8 mouse cellular contexts compared by ENCODE assay signal in the genomic region with DNA sequence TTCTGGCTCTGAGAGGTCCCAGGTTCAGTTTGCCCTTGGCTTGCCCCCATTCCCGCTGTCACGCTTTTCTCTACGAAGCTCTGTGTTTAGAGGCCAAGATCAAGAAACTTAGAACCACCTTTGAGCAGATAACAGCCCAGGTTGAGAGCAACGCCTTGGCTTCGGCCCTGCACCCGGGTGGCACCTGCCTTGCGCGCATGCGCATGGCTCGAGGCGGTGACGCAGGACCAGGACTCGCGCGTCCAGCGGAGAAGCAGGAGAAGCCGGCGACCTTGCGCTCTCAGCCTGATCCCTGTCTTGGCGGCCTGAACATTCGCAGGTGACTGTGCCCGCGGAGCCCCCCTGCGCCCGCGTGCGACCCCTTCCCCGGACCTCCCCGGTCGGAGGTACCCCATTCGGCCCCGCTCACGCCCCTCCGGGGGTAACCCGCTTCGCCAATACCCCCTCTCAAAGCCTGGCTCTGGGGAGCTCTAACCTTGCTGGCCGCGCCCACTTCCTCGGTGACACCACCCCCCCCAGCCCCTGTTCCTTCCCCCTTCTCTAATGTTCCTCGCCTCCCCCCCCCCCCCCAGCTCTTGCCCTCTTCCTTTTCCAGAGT. TPM values are rescaled to one million over a fixed set of nuclear protein-coding genes. Genes with fewer than 3 reads are reported as not detected.
DNase-seq lines count a peak whose midpoint lies in the region; ATAC-seq lines count a peak whose summit lies in the region.

A gene (plus strand): TSS at position 232 of the 598 bp plus-strand sequence.

- peak within 1 kb of the TSS; percentile 55 for H3K4me2 ChIP-seq in hindbrain, embryonic 14.5 days (replicated peaks)

- peak within 1 kb of the TSS; percentile 90 for H3K9ac ChIP-seq in hindbrain, embryonic 14.5 days

- H3K4me3 ChIP-seq in hindbrain, embryonic 14.5 days (replicated peaks; ENCODE audit: low read length), result peak within 1 kb of the TSS; percentile 85

- peak; percentile 68 for DNase-seq in R1 (ENCODE audit: low read depth, low spot score)
- peak; percentile 96 for DNase-seq in cerebellum, postnatal 25 days
- peak; percentile 86 to 91 for DNase-seq in frontal cortex, postnatal 36 days (ENCODE audit: low spot score in 2 of 2)
- DNase-seq in hindbrain, embryonic 14.5 days (ENCODE audit: low spot score), result peak; percentile 88
- peak; percentile 80 to 88 for DNase-seq in layer of hippocampus, postnatal 25 days (ENCODE audit: extremely low spot score in 1 of 2, low spot score in 1 of 2)
- DNase-seq in lung, postnatal 14 days, result peak; percentile 88
- peak; percentile 87 for DNase-seq in ovary, postnatal 36 days (ENCODE audit: low spot score)
- DNase-seq in thymus, postnatal 25 days, result peak; percentile 88

- H3K4me1 ChIP-seq in hindbrain, embryonic 14.5 days (replicated peaks; ENCODE audit: control insufficient read depth, insufficient read depth, low read length), result peaks cover 24% of the 10 kb centered on the region

- WGBS in hindbrain, embryonic 14.5 days, result 0% methylated on average over 39 of the region's 40 CpGs

- H3K27me3 ChIP-seq in hindbrain, embryonic 14.5 days (ENCODE audit: control insufficient read depth, insufficient read depth, low read length), result no peaks in the 10 kb centered on the region

- H3K36me3 ChIP-seq in hindbrain, embryonic 14.5 days (replicated peaks; ENCODE audit: control insufficient read depth, insufficient read depth), result no peaks in the 10 kb centered on the region

- ATAC-seq in hindbrain, embryonic 14.5 days (ENCODE audit: low FRiP score), result peak; percentile 90

- H3K27ac ChIP-seq in hindbrain, embryonic 14.5 days, result peak within 1 kb of the TSS; percentile 82

- no peaks in the 10 kb centered on the region for H3K9me3 ChIP-seq in hindbrain, embryonic 14.5 days (ENCODE audit: control insufficient read depth, low read length)

RNA-seq across cellular contexts. Expression of the gene that starts here (rescaled TPM):
- 75.0 and 85.6 TPM in 2 replicates for polyA plus RNA-seq in hindbrain, embryonic 14.5 days (2014; fragmentation: Nextera tagmentation; extraction: Ambion mirVana)
- 100 to 1,000 TPM; 164 to 187 TPM for total RNA-seq in layer of hippocampus, postnatal 25 days (2021)

Comparison
In these comparisons a context has a peak if more than half of its experiments do, and no peak if none do; other contexts are left out.
1. Peak in every context shown above with its lines: DNase-seq, ATAC-seq, H3K4me3 ChIP-seq and H3K27ac ChIP-seq.